Mouse (Mus musculus) Patski (cell line): ENCODE measurements at regions not wholly inside any gene's neighbourhood (a gene's known extent, or its start where the extent isn't known, plus 50 kb on each side); places are given as distances from the start of the nearest gene placed in this dataset.

ENCODE experiments used
- ATAC-seq: fragments of 100-300 bp; one replicate; pipeline ENCODE4 v1.8.0; 2021
- CTCF ChIA-PET: fragments of 350-600 bp; sonication (Branson Sonifier 250); formaldehyde crosslinking; loops from one replicate; lab custom pipeline; 2022; ENCODE audit warnings: inconsistent platforms; lab: Charles Lee
- POLR2A ChIA-PET: fragments of 350-600 bp; sonication (Branson Sonifier 250); formaldehyde crosslinking; loops from one replicate; lab custom pipeline; 2022; ENCODE audit warnings: antibody characterized with exemption, inconsistent platforms; lab: Charles Lee
- DNase-seq: peaks from one replicate; pipeline ENCODE4 v3.0.0-alpha.2; 2011; ENCODE audit warnings: low read depth, low spot score
- H3K27me3 ChIP-seq: fragments of 371-371 bp; one replicate; pipeline ENCODE4 v1.5.1; 2021
- CTCF ChIP-seq: fragments of 100-300 bp; IDR thresholded peaks from one replicate; pipeline ENCODE4 v1.5.1; 2021
- in situ Hi-C: fragments of 300-500 bp; cut with MboI; formaldehyde crosslinking; loops from 3 replicates; pipeline ENCODE4 v1.11.1; 2018; ENCODE audit warnings: low pct_unique_long_range_greater_than_20kb, mixed read lengths

- TF ChIP-seq CTCF = no peak
- POLR2A ChIA-PET = no interaction called here
- in situ Hi-C loops = no loop called here
- ATAC-seq (no peak), DNase-seq (no peak)
- CTCF ChIA-PET = no interaction called here
- no peaks in the 10 kb centered on the region for H3K27me3 ChIP-seq
Observed at GRCm38 (mm10) chr14:105722923-105723322, 173.7 kb downstream of the Spry2 start.

GRCm38 (mm10) chr14:105721576-105721975 lies 175.0 kb downstream of the Spry2 start:
- ATAC-seq (no peak), DNase-seq (no peak)
- in situ Hi-C loops = no loop called here
- no peak for TF ChIP-seq CTCF
- ChIA-PET CTCF (interaction anchor here (1.4 kb wide), 1 partner anchor 21 kb away, joined by 3 read pairs; no protein-coding TSS in a partner anchor), POLR2A (no interaction called here)
- no peaks in the 10 kb centered on the region for H3K27me3 ChIP-seq

- no peak for DNase-seq
- H3K27me3 ChIP-seq = no peaks in the 10 kb centered on the region
- in situ Hi-C loops = no loop called here
- POLR2A ChIA-PET = no interaction called here
- no peak for TF ChIP-seq CTCF
- CTCF ChIA-PET = interaction anchor here (0.6 to 1.7 kb wide), 4 partner anchors 12 to 99 kb away, joined by 3 to 4 read pairs (median 3); no protein-coding TSS in a partner anchor
- no peak for ATAC-seq
Observed at GRCm38 (mm10) chr14:105720816-105721510, 175.7 kb downstream of the Spry2 start.

GRCm38 (mm10) chr14:105718676-105719441 lies 177.8 kb downstream of the Spry2 start:
- DNase-seq = no peak
- ChIA-PET CTCF (interaction anchor here (0.9 to 1.4 kb wide), 2 partner anchors 11 to 26 kb away, joined by 3 read pairs; no protein-coding TSS in a partner anchor), POLR2A (no interaction called here)
- TF ChIP-seq CTCF = no peak
- in situ Hi-C loops = no loop called here
- H3K27me3 ChIP-seq = no peaks in the 10 kb centered on the region
- no peak for ATAC-seq

- ChIA-PET POLR2A (no interaction called here), CTCF (no interaction called here)
- ATAC-seq = no peak
- no peak for TF ChIP-seq CTCF
- H3K27me3 ChIP-seq = no peaks in the 10 kb centered on the region
- in situ Hi-C loops = no loop called here
- no peak for DNase-seq
Observed at GRCm38 (mm10) chr14:105717821-105718220, 178.8 kb downstream of the Spry2 start.

GRCm38 (mm10) chr14:105708691-105709090 lies 187.9 kb downstream of the Spry2 start:
- POLR2A ChIA-PET = no interaction called here
- TF ChIP-seq CTCF = no peak
- CTCF ChIA-PET = interaction anchor here (1.3 to 1.8 kb wide), 2 partner anchors 12 to 16 kb away, joined by 3 to 4 read pairs; no protein-coding TSS in a partner anchor
- in situ Hi-C loops = no loop called here
- ATAC-seq (no peak), DNase-seq (no peak)
- no peaks in the 10 kb centered on the region for H3K27me3 ChIP-seq

GRCm38 (mm10) chr14:105706756-105707155 lies 189.9 kb downstream of the Spry2 start:
- ChIA-PET POLR2A (no interaction called here), CTCF (interaction anchor here (1.6 kb wide), 1 partner anchor 22 kb away, joined by 4 read pairs; no protein-coding TSS in a partner anchor)
- H3K27me3 ChIP-seq = no peaks in the 10 kb centered on the region
- in situ Hi-C loops = no loop called here
- ATAC-seq = no peak
- DNase-seq = no peak
- no peak for TF ChIP-seq CTCF

GRCm38 (mm10) chr14:105698616-105699015 lies 198.0 kb downstream of the Spry2 start:
- no peaks in the 10 kb centered on the region for H3K27me3 ChIP-seq
- ChIA-PET POLR2A (no interaction called here), CTCF (no interaction called here)
- TF ChIP-seq CTCF = no peak
- in situ Hi-C loops = no loop called here
- ATAC-seq (peak; percentile 73), DNase-seq (peak; percentile 20)

GRCm38 (mm10) chr14:105698086-105698485 lies 198.5 kb downstream of the Spry2 start:
- no peak for TF ChIP-seq CTCF
- POLR2A ChIA-PET = no interaction called here
- in situ Hi-C loops = no loop called here
- no peak for ATAC-seq
- no peaks in the 10 kb centered on the region for H3K27me3 ChIP-seq
- DNase-seq = no peak
- CTCF ChIA-PET = no interaction called here

- no peaks in the 10 kb centered on the region for H3K27me3 ChIP-seq
- in situ Hi-C loops = no loop called here
- POLR2A ChIA-PET = no interaction called here
- ATAC-seq (no peak), DNase-seq (no peak)
- no peak for TF ChIP-seq CTCF
- CTCF ChIA-PET = no interaction called here
Observed at GRCm38 (mm10) chr14:105697398-105697797, 199.2 kb downstream of the Spry2 start.

GRCm38 (mm10) chr14:105694969-105695368 lies 201.7 kb downstream of the Spry2 start:
- ATAC-seq = no peak
- CTCF ChIA-PET = interaction anchor here (0.9 kb wide), 1 partner anchor 17 kb away, joined by 3 read pairs; no protein-coding TSS in a partner anchor
- POLR2A ChIA-PET = no interaction called here
- H3K27me3 ChIP-seq = no peaks in the 10 kb centered on the region
- TF ChIP-seq CTCF = no peak
- no peak for DNase-seq
- in situ Hi-C loops = no loop called here
